Mouse (Mus musculus) common myeloid progenitor, adult 5-6 weeks (primary cell): ENCODE data around the gene Lyzl4. TPM values are rescaled to one million over a fixed set of nuclear protein-coding genes. Genes with fewer than 3 reads are reported as not detected.

ENCODE experiments used
- ATAC-seq: replicated peaks from 2 replicates; pipeline ENCODE4 v1.8.0; 2016; ENCODE audit warnings: low read depth, mild to moderate bottlenecking, moderate TSS enrichment, inconsistent platforms; ENCODE audit not compliant: poor library complexity, severe bottlenecking
- total RNA-seq: library from RNA; stranded (forward); fragments of 200-1000, 187-1606 nt; gene quantifications from 2 replicates; pipeline ENCODE4 v1.2.3, GENCODE M21; 2017

Lyzl4 gene
- total RNA-seq, 1 experiment from 2014 or later: not detected

DNA sequence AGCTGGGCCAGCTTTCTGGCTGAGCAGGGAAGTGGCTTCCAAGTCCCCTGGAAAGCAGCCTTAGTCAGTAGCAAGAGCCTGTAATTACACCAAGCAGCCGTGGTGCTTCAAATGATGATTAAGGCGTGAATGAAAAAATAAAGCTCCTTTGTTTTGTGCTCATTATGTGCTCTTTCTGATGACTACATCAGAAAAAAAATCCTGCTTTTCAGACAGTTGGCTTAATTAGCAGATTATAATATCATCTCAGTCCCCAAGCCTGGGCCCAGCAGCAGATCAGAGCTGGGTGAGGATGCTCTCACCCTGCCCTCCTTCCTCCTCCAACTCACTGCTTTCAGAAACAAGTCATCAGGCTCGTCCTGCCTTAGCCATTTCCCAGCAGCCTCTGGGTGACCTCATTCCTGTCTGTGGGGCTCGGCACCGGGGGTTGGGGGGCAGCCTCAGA is 91.5 kb downstream of the Lyzl4 start:
- no peak for ATAC-seq

DNA sequence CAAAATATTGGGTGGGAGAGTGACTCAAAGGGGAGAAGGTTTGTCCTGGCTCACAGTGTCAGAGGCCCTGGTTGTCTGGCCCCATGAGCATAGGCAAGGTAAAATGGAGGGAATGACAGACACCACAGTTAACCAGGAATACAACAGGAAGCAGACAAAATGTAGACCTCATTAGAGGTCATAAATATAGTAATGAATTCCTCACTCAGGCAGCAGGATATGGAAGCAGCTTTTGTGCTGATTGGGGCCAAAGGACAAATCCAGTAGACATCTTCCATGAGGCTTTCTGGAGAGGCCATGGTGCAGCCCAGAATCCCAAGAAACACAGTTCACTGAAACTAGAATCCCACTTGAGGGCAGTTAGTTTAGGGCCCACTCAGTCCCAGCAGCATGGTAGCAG is 92.5 kb downstream of the Lyzl4 start:
- no peak for ATAC-seq

DNA sequence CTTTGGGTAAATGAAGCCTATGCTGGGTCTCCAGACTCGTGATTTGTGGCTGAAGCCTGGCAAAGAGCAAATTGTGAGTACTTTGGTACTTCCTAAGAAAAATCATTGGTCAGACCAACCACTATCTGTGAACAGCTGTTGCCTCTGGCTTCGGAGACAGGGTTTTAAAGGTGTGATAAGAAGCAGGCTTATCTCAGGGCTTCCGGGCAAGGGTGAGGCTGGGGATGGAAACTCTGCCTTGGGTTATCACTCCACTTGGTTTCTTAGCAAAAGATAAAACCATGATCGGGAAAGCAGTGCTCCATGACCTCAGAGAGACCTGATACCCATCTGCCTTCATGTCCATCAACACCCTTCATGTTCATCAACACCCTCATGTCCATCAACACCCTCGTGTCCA is 92.9 kb downstream of the Lyzl4 start:
- peak; percentile 8; the same call in 1 of the 2 replicates for ATAC-seq

DNA sequence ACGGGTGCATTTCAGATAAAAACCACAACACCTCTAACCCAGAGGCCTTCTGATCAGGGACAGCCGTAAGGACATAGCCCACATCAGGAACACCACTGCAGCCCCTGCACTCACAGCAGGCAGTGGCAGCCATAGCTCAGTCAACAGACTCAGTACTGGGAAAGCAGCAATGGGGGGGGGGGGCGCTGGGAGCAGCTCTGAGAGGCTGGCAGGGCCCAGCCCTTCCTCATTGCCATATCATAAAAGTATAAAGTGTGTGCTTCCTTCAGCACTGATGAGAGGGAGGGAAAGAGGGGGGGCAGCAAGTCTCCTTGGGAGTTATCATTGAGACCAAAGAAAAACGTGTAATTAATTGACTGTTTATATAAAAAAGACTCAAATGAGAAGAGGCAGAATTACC is 94.5 kb downstream of the Lyzl4 start:
- ATAC-seq: no peak

DNA sequence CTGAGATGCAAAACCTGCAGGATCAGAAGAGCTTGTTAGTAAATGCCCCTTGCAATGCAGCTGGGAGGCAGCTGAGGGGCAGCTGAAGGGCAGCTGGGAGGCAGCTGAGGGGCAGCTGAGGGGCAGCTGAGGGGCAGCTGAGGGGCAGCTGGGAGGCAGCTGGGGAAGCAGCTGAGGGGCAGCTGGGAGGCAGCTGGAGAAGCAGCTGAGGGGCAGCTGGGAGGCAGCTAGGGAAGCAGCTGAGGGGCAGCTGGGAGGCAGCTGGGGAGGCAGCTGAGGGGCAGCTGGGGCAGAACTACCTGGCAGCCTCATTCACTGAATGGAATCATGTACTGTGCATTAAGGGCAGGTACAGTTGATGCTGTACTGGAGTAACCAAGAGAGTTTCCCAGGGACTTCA is 100.4 kb downstream of the Lyzl4 start:
- ATAC-seq: no peak

DNA sequence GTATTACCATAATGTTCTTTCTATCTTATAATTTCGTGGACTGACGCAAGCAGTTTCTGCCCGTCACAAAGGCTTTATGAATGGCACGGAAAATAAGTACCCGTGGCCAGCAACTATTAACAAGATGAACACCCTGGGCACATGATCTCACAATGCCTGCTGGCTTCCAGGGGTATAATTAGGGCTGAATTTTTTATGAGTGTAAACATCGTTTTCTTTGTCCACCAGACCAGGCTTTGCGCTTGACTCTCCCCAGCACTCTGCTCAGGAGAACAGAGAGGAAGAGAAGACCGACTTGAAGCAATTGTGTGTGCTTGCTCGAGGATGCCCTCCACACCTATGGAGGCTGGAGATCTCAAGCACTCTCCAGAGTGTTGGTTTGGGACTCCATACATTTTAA is 109.3 kb downstream of the Lyzl4 start:
- no peak for ATAC-seq

DNA sequence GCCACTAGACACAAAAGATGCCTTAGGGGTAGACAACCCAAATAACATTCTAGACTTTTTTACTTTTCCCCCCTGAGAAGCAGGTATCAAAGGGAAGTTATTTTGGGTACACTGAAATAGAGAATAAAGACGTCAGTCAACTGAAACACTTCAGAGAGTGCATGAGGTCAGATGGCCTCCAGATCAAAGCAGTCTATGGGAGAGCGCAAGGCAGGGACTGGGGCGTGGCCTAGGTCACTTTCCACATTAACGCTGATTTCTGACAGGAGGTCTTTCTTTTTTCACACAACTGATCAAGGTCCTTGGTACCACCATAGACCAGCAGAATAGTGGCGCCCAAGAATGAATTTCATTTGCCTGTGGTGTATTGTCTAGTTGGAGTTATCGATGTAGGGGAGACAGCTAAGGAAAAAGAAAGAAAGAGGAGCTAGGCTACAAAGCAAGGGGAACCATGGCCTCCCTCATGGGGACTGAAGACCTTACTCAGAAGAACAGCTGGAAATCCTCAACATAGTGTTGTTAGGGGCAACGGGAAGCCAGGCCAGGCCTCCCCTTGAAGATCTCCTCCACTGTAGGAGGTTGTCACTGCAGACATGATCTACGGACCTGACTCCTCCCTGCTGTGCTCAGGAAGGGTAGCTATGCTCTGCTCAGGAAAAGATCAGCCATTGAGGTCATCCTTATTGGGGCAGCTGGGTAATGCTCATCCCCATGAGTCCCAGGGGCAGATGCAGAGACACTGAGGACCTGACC is 113.1 kb downstream of the Lyzl4 start:
- ATAC-seq: no peak

Other genes with a start within 250 kb of the Lyzl4 start
- not detected in 2 replicates for gene Cck, start 146.4 kb downstream of the Lyzl4 start, total RNA-seq
- 0.14 TPM in 1 of 2 replicates, not detected in the other for gene Vipr1, start 620 bp upstream of the Lyzl4 start, total RNA-seq
- 5.5 and 13.3 TPM in 2 replicates for gene Sec22c, start 63.4 kb upstream of the Lyzl4 start, total RNA-seq
- 34.1 and 34.8 TPM in 2 replicates for gene Ss18l2, start 68.2 kb upstream of the Lyzl4 start, total RNA-seq
- 100 and 118 TPM in 2 replicates for gene Nktr, start 77.1 kb upstream of the Lyzl4 start, total RNA-seq
- gene Zfp651, start 117.2 kb upstream of the Lyzl4 start, total RNA-seq: 0.15 and 1.5 TPM in 2 replicates
- 0.59 TPM in 1 of 2 replicates, not detected in the other for gene Klhl40, start 135.5 kb upstream of the Lyzl4 start, total RNA-seq
- gene Hhatl, start 150.4 kb upstream of the Lyzl4 start, total RNA-seq: not detected in 2 replicates
- not detected in 2 replicates for gene Ccdc13, start 197.4 kb upstream of the Lyzl4 start, total RNA-seq
- 15.5 and 18.5 TPM in 2 replicates for gene Higd1a, start 216.3 kb upstream of the Lyzl4 start, total RNA-seq